Mouse (Mus musculus): Measurements from ENCODE around the gene Zfp747. TPM values are rescaled to one million over a fixed set of nuclear protein-coding genes. Genes with fewer than 3 reads are reported as not detected.

The Zfp747 gene
- total and polyA plus RNA-seq, 2 experiments from 2014 or later, result 4.5 to 10.0 TPM

- TF ChIP-seq CTCF (IDR thresholded peaks at IDR 0.05; ENCODE audit: low read depth), result no peak
- no peak for DNase-seq (ENCODE audit: low spot score)
- ATAC-seq, result no peak
- H3K9ac ChIP-seq (replicated peaks; ENCODE audit: low read length), result no peak overlapping the region
- no peaks in the 10 kb centered on the region for H3K27me3 ChIP-seq (ENCODE audit: insufficient read depth, low read length)
- no peak overlapping the region for H3K27ac ChIP-seq
- no peaks in the 10 kb centered on the region for H3K4me1 ChIP-seq (ENCODE audit: insufficient read depth, low read length)
- 98% methylated on average over 8 of the region's 8 CpGs for WGBS
- H3K36me3 ChIP-seq (ENCODE audit: insufficient read depth, low read length), result peaks cover 17% of the 10 kb centered on the region; the same call in 1 of the 2 replicates
- no peak overlapping the region for H3K4me2 ChIP-seq (ENCODE audit: low read depth, low read length)
- H3K4me3 ChIP-seq (ENCODE audit: low read length), result no peak overlapping the region
- H3K9me3 ChIP-seq (ENCODE audit: low read length), result no peaks in the 10 kb centered on the region
Observed at GRCm38 (mm10) chr7:127341356-127341755, 34.5 kb downstream of the Zfp747 start.

DNA sequence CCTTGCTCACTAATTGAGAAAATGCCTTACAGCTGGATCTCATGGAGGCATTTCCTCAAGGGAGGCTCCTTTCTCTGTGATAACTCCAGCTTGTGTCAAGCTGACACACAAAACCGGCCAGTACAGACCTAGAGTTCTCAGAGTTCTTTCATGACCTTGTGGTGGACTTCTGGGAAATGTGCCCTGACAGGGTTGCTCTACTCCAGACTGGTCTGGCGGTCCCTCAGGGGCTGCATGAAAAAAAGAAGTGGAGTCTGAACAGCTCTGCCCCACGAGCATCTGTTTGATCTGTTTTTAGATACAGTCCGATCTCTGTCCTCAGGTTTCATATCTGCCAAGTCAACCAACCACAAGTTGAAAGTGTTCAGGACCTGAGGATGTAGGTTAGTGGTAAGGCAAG is 38.2 kb downstream of the Zfp747 start:
- no peaks in the 10 kb centered on the region for H3K4me1 ChIP-seq (ENCODE audit: insufficient read depth, low read length)
- H3K4me3 ChIP-seq (ENCODE audit: low read length), result no peak overlapping the region
- no peak for TF ChIP-seq CTCF (IDR thresholded peaks at IDR 0.05; ENCODE audit: low read depth)
- WGBS, result 76% methylated on average over 4 of the region's 4 CpGs
- H3K27me3 ChIP-seq (ENCODE audit: insufficient read depth, low read length), result no peaks in the 10 kb centered on the region
- H3K4me2 ChIP-seq (ENCODE audit: low read depth, low read length), result no peak overlapping the region
- 0 out of 2 replicates have a peak, but pooled peaks cover 3% of the 10 kb centered on the region for H3K36me3 ChIP-seq (ENCODE audit: insufficient read depth, low read length)
- no peak overlapping the region for H3K27ac ChIP-seq
- H3K9ac ChIP-seq (replicated peaks; ENCODE audit: low read length), result no peak overlapping the region
- ATAC-seq, result no peak
- no peak for DNase-seq (ENCODE audit: low spot score)
- no peaks in the 10 kb centered on the region for H3K9me3 ChIP-seq (ENCODE audit: low read length)

DNA sequence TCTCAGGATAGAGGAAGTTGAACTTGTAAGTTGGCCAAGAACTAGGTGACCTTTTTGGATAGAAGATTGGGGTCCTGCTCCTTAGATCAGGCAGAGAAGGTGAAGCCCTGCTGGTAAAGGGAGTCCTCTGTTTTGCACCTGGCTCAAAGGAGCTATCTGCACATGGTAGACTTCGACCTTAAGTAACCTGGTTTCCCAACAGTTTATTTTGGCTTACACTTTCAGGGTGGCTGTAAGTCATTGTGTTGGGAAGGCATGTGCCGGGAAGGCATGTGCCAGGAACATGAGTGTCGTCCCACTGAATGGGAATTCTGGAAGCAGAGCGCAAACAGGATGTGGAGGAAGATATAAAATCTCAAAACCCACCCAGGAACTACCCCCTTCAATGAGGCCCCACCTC is 40.2 kb downstream of the Zfp747 start:
- no peak for DNase-seq (ENCODE audit: low spot score)
- H3K4me1 ChIP-seq (ENCODE audit: insufficient read depth, low read length), result no peaks in the 10 kb centered on the region
- ATAC-seq, result no peak
- no peak for TF ChIP-seq CTCF (IDR thresholded peaks at IDR 0.05; ENCODE audit: low read depth)
- H3K4me3 ChIP-seq (ENCODE audit: low read length), result no peak overlapping the region
- H3K9me3 ChIP-seq (ENCODE audit: low read length), result no peaks in the 10 kb centered on the region
- WGBS, result 91% methylated on average over 4 of the region's 4 CpGs
- H3K9ac ChIP-seq (replicated peaks; ENCODE audit: low read length), result no peak overlapping the region
- H3K4me2 ChIP-seq (ENCODE audit: low read depth, low read length), result no peak overlapping the region
- no peaks in the 10 kb centered on the region for H3K27me3 ChIP-seq (ENCODE audit: insufficient read depth, low read length)
- no peaks in the 10 kb centered on the region for H3K36me3 ChIP-seq (ENCODE audit: insufficient read depth, low read length)
- no peak overlapping the region for H3K27ac ChIP-seq

- Histone ChIP-seq H3K4me2 (ENCODE audit: low read depth, low read length) (no peak overlapping the region), H3K9ac (replicated peaks; ENCODE audit: low read length) (no peak overlapping the region), H3K9me3 (ENCODE audit: low read length) (no peaks in the 10 kb centered on the region), H3K4me1 (ENCODE audit: insufficient read depth, low read length) (no peaks in the 10 kb centered on the region), H3K27me3 (ENCODE audit: insufficient read depth, low read length) (no peaks in the 10 kb centered on the region), H3K4me3 (ENCODE audit: low read length) (no peak overlapping the region), H3K36me3 (ENCODE audit: insufficient read depth, low read length) (no peaks in the 10 kb centered on the region), H3K27ac (no peak overlapping the region)
- TF ChIP-seq CTCF (IDR thresholded peaks at IDR 0.05; ENCODE audit: low read depth), result no peak
- WGBS, result 78% methylated on average over 6 of the region's 6 CpGs
- no peak for ATAC-seq
- DNase-seq (ENCODE audit: low spot score), result no peak
Observed at GRCm38 (mm10) chr7:127333240-127333639, 42.6 kb downstream of the Zfp747 start.

DNA sequence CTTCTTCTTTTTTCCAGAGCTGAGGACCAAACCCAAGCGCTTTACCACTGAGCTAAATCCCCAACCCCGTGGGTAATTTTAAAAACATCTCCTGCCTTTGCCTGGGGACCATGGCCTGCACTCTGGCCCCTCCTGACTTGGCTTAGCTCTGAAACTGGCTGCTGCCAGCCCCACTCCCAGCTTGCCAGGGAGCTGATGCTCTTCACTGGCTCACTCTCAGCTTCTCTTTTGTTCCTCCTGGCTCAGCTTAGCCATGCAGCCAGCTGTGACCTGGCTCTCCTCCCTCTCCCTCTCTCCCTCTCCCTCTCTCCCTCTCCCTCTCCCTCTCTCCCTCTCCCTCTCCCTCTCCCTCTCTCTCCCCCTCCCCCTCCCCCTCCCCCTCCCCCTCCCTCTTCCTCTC is 49.2 kb downstream of the Zfp747 start:
- no peaks in the 10 kb centered on the region for H3K27me3 ChIP-seq (ENCODE audit: insufficient read depth, low read length)
- DNase-seq (ENCODE audit: low spot score) (peak; percentile 83), ATAC-seq (peak; percentile 92)
- no peak for TF ChIP-seq CTCF (IDR thresholded peaks at IDR 0.05; ENCODE audit: low read depth)
- no peak overlapping the region for H3K9ac ChIP-seq (replicated peaks; ENCODE audit: low read length)
- H3K9me3 ChIP-seq (ENCODE audit: low read length), result no peaks in the 10 kb centered on the region
- H3K27ac ChIP-seq, result no peak overlapping the region
- no peaks in the 10 kb centered on the region for H3K36me3 ChIP-seq (ENCODE audit: insufficient read depth, low read length)
- H3K4me3 ChIP-seq (ENCODE audit: low read length), result no peak overlapping the region
- H3K4me1 ChIP-seq (ENCODE audit: insufficient read depth, low read length), result no peaks in the 10 kb centered on the region
- no peak overlapping the region for H3K4me2 ChIP-seq (ENCODE audit: low read depth, low read length)
- WGBS, result 42% methylated on average over 2 of the region's 2 CpGs

DNA sequence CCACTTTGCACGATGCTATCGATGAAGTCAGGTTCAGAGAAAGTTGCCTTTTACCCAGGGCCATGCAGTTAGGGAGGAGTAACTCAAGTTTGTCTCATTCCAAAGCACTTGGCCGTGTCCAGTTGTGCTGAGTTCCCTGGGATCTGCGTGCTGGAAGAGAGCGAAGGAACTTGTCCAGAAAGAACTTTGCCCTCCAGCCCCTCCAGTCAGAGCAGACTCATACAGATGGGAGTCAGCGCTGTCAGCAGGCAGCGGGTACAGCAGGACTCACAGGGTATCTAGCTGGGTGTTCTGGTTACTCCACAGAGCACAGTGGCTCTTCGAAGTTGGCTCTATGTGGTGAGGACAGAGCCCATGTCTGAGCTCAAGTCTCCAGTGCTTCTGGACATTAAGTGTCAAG is 50.3 kb downstream of the Zfp747 start:
- 86% methylated on average over 8 of the region's 8 CpGs for WGBS
- H3K9ac ChIP-seq (replicated peaks; ENCODE audit: low read length), result no peak overlapping the region
- H3K4me3 ChIP-seq (ENCODE audit: low read length), result no peak overlapping the region
- no peak overlapping the region for H3K4me2 ChIP-seq (ENCODE audit: low read depth, low read length)
- DNase-seq (ENCODE audit: low spot score) (no peak), ATAC-seq (no peak)
- H3K9me3 ChIP-seq (ENCODE audit: low read length), result no peaks in the 10 kb centered on the region
- no peaks in the 10 kb centered on the region for H3K27me3 ChIP-seq (ENCODE audit: insufficient read depth, low read length)
- no peaks in the 10 kb centered on the region for H3K36me3 ChIP-seq (ENCODE audit: insufficient read depth, low read length)
- no peak overlapping the region for H3K27ac ChIP-seq
- no peaks in the 10 kb centered on the region for H3K4me1 ChIP-seq (ENCODE audit: insufficient read depth, low read length)
- TF ChIP-seq CTCF (IDR thresholded peaks at IDR 0.05; ENCODE audit: low read depth), result no peak

DNA sequence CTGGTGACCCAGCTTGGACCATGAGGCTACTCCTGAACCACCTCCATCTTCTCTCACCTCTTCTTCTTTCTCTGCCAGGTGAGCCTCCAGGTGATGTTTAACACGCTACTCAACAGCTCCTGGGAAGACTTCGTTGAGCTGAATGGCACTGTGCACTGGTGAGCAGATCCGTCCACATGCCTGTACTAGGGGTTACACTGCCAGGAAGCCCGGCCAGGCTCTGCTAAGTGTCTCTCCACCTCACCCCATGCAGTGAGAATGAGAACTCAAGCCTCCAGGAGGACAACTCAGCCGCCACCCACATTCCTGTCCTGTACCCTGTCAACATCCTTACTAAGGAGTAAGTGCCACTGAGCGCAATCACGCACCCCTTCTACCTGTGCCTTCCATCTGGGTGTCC is 50.9 kb downstream of the Zfp747 start:
- H3K36me3 ChIP-seq (ENCODE audit: insufficient read depth, low read length), result no peaks in the 10 kb centered on the region
- DNase-seq (ENCODE audit: low spot score) (no peak), ATAC-seq (no peak)
- H3K27me3 ChIP-seq (ENCODE audit: insufficient read depth, low read length), result no peaks in the 10 kb centered on the region
- no peak overlapping the region for H3K4me3 ChIP-seq (ENCODE audit: low read length)
- no peak overlapping the region for H3K27ac ChIP-seq
- TF ChIP-seq CTCF (IDR thresholded peaks at IDR 0.05; ENCODE audit: low read depth), result no peak
- no peak overlapping the region for H3K9ac ChIP-seq (replicated peaks; ENCODE audit: low read length)
- no peaks in the 10 kb centered on the region for H3K9me3 ChIP-seq (ENCODE audit: low read length)
- H3K4me1 ChIP-seq (ENCODE audit: insufficient read depth, low read length), result no peaks in the 10 kb centered on the region
- WGBS, result 89% methylated on average over 7 of the region's 7 CpGs
- H3K4me2 ChIP-seq (ENCODE audit: low read depth, low read length), result no peak overlapping the region

Other genes starting within 250 kb of the Zfp747 start
- 0.11 and 0.21 TPM in 2 replicates for gene Spn, start 238.2 kb downstream of the Zfp747 start, total RNA-seq (2014; rRNA removed)
- 0.05 and 0.09 TPM in 2 replicates for gene Spn, start 238.2 kb downstream of the Zfp747 start, polyA plus RNA-seq (2015; fragmentation: Nextera tagmentation; extraction: Ambion mirVana)
- gene Cd2bp2, start 180.0 kb downstream of the Zfp747 start, total RNA-seq (2014; rRNA removed), result 59.7 and 75.0 TPM in 2 replicates
- gene Cd2bp2, start 180.0 kb downstream of the Zfp747 start, polyA plus RNA-seq (2015; fragmentation: Nextera tagmentation; extraction: Ambion mirVana), result 57.0 and 62.3 TPM in 2 replicates
- gene Tbc1d10b, start 167.6 kb downstream of the Zfp747 start, total RNA-seq (2014; rRNA removed), result 68.6 and 69.4 TPM in 2 replicates
- 25.4 and 28.1 TPM in 2 replicates for gene Tbc1d10b, start 167.6 kb downstream of the Zfp747 start, polyA plus RNA-seq (2015; fragmentation: Nextera tagmentation; extraction: Ambion mirVana)
- gene Mylpf, start 167.2 kb downstream of the Zfp747 start, total RNA-seq (2014; rRNA removed), result 15.5 TPM in 1 of 2 replicates, not detected in the other
- gene Mylpf, start 167.2 kb downstream of the Zfp747 start, polyA plus RNA-seq (2015; fragmentation: Nextera tagmentation; extraction: Ambion mirVana), result 3.0 and 3.1 TPM in 2 replicates
- gene Zfp553, start 143.0 kb downstream of the Zfp747 start, total RNA-seq (2014; rRNA removed), result 41.0 and 43.3 TPM in 2 replicates
- 31.7 and 33.9 TPM in 2 replicates for gene Zfp553, start 143.0 kb downstream of the Zfp747 start, polyA plus RNA-seq (2015; fragmentation: Nextera tagmentation; extraction: Ambion mirVana)
- gene Sept1, start 142.9 kb downstream of the Zfp747 start, total RNA-seq (2014; rRNA removed), result 4.6 and 5.0 TPM in 2 replicates
- gene Sept1, start 142.9 kb downstream of the Zfp747 start, polyA plus RNA-seq (2015; fragmentation: Nextera tagmentation; extraction: Ambion mirVana), result 3.8 and 5.2 TPM in 2 replicates
- 101 and 108 TPM in 2 replicates for gene Zfp771, start 131.8 kb downstream of the Zfp747 start, total RNA-seq (2014; rRNA removed)
- 89.0 and 89.2 TPM in 2 replicates for gene Zfp771, start 131.8 kb downstream of the Zfp747 start, polyA plus RNA-seq (2015; fragmentation: Nextera tagmentation; extraction: Ambion mirVana)
- gene Dctpp1, start 115.3 kb downstream of the Zfp747 start, total RNA-seq (2014; rRNA removed), result 94.1 and 102 TPM in 2 replicates
- 112 and 119 TPM in 2 replicates for gene Dctpp1, start 115.3 kb downstream of the Zfp747 start, polyA plus RNA-seq (2015; fragmentation: Nextera tagmentation; extraction: Ambion mirVana)
- gene Sephs2, start 102.0 kb downstream of the Zfp747 start, total RNA-seq (2014; rRNA removed), result 80.3 and 83.2 TPM in 2 replicates
- gene Sephs2, start 102.0 kb downstream of the Zfp747 start, polyA plus RNA-seq (2015; fragmentation: Nextera tagmentation; extraction: Ambion mirVana), result 79.9 and 83.9 TPM in 2 replicates
- 0.11 TPM in 1 of 2 replicates, not detected in the other for gene Itgal, start 79.8 kb downstream of the Zfp747 start, total RNA-seq (2014; rRNA removed)
- 0.10 and 0.26 TPM in 2 replicates for gene Itgal, start 79.8 kb downstream of the Zfp747 start, polyA plus RNA-seq (2015; fragmentation: Nextera tagmentation; extraction: Ambion mirVana)
- gene Zfp768, start 30.5 kb downstream of the Zfp747 start, total RNA-seq (2014; rRNA removed), result 47.7 and 53.6 TPM in 2 replicates
- gene Zfp768, start 30.5 kb downstream of the Zfp747 start, polyA plus RNA-seq (2015; fragmentation: Nextera tagmentation; extraction: Ambion mirVana), result 13.4 and 15.7 TPM in 2 replicates
- gene 9130019O22Rik, start 11.1 kb upstream of the Zfp747 start, total RNA-seq (2014; rRNA removed), result 2.7 and 5.5 TPM in 2 replicates
- gene 9130019O22Rik, start 11.1 kb upstream of the Zfp747 start, polyA plus RNA-seq (2015; fragmentation: Nextera tagmentation; extraction: Ambion mirVana), result 1.2 and 1.8 TPM in 2 replicates
- gene E430018J23Rik, start 17.6 kb upstream of the Zfp747 start, total RNA-seq (2014; rRNA removed), result 13.8 and 15.5 TPM in 2 replicates
- 1.8 and 2.2 TPM in 2 replicates for gene E430018J23Rik, start 17.6 kb upstream of the Zfp747 start, polyA plus RNA-seq (2015; fragmentation: Nextera tagmentation; extraction: Ambion mirVana)
- gene Zfp764, start 30.8 kb upstream of the Zfp747 start, total RNA-seq (2014; rRNA removed), result 4.0 and 5.0 TPM in 2 replicates
- gene Zfp764, start 30.8 kb upstream of the Zfp747 start, polyA plus RNA-seq (2015; fragmentation: Nextera tagmentation; extraction: Ambion mirVana), result 2.7 and 3.0 TPM in 2 replicates
- gene Zfp688, start 46.0 kb upstream of the Zfp747 start, total RNA-seq (2014; rRNA removed), result 15.0 and 22.1 TPM in 2 replicates
- 31.7 and 33.2 TPM in 2 replicates for gene Zfp688, start 46.0 kb upstream of the Zfp747 start, polyA plus RNA-seq (2015; fragmentation: Nextera tagmentation; extraction: Ambion mirVana)
- 8.6 and 9.4 TPM in 2 replicates for gene Zfp689, start 73.1 kb upstream of the Zfp747 start, total RNA-seq (2014; rRNA removed)
- 7.7 and 7.9 TPM in 2 replicates for gene Zfp689, start 73.1 kb upstream of the Zfp747 start, polyA plus RNA-seq (2015; fragmentation: Nextera tagmentation; extraction: Ambion mirVana)
- 57.2 and 58.5 TPM in 2 replicates for gene Prr14, start 83.6 kb upstream of the Zfp747 start, total RNA-seq (2014; rRNA removed)
- gene Prr14, start 83.6 kb upstream of the Zfp747 start, polyA plus RNA-seq (2015; fragmentation: Nextera tagmentation; extraction: Ambion mirVana), result 27.0 and 31.4 TPM in 2 replicates
- 36.6 and 40.7 TPM in 2 replicates for gene Fbrs, start 103.1 kb upstream of the Zfp747 start, total RNA-seq (2014; rRNA removed)
- 10.4 and 12.1 TPM in 2 replicates for gene Fbrs, start 103.1 kb upstream of the Zfp747 start, polyA plus RNA-seq (2015; fragmentation: Nextera tagmentation; extraction: Ambion mirVana)
- gene Srcap, start 135.9 kb upstream of the Zfp747 start, total RNA-seq (2014; rRNA removed), result 49.0 and 174 TPM in 2 replicates
- gene Srcap, start 135.9 kb upstream of the Zfp747 start, polyA plus RNA-seq (2015; fragmentation: Nextera tagmentation; extraction: Ambion mirVana), result 29.4 and 29.7 TPM in 2 replicates
- 18.9 and 27.6 TPM in 2 replicates for gene Gm42715, start 143.5 kb upstream of the Zfp747 start, total RNA-seq (2014; rRNA removed)
- 11.1 and 11.2 TPM in 2 replicates for gene Gm42715, start 143.5 kb upstream of the Zfp747 start, polyA plus RNA-seq (2015; fragmentation: Nextera tagmentation; extraction: Ambion mirVana)
- 5.7 and 20.5 TPM in 2 replicates for gene Tmem265, start 185.3 kb upstream of the Zfp747 start, total RNA-seq (2014; rRNA removed)
- gene Tmem265, start 185.3 kb upstream of the Zfp747 start, polyA plus RNA-seq (2015; fragmentation: Nextera tagmentation; extraction: Ambion mirVana), result 7.1 and 9.2 TPM in 2 replicates
- gene Phkg2, start 197.3 kb upstream of the Zfp747 start, total RNA-seq (2014; rRNA removed), result 63.1 and 71.4 TPM in 2 replicates
- gene Phkg2, start 197.3 kb upstream of the Zfp747 start, polyA plus RNA-seq (2015; fragmentation: Nextera tagmentation; extraction: Ambion mirVana), result 58.2 and 65.0 TPM in 2 replicates
- gene Ccdc189, start 212.5 kb upstream of the Zfp747 start, total RNA-seq (2014; rRNA removed), result 9.0 and 10.9 TPM in 2 replicates
- 9.2 and 11.2 TPM in 2 replicates for gene Ccdc189, start 212.5 kb upstream of the Zfp747 start, polyA plus RNA-seq (2015; fragmentation: Nextera tagmentation; extraction: Ambion mirVana)
- gene Rnf40, start 212.7 kb upstream of the Zfp747 start, total RNA-seq (2014; rRNA removed), result 33.6 and 34.6 TPM in 2 replicates
- 35.6 and 36.2 TPM in 2 replicates for gene Rnf40, start 212.7 kb upstream of the Zfp747 start, polyA plus RNA-seq (2015; fragmentation: Nextera tagmentation; extraction: Ambion mirVana)
- 36.2 and 40.0 TPM in 2 replicates for gene Zfp629, start 239.7 kb upstream of the Zfp747 start, total RNA-seq (2014; rRNA removed)
- gene Zfp629, start 239.7 kb upstream of the Zfp747 start, polyA plus RNA-seq (2015; fragmentation: Nextera tagmentation; extraction: Ambion mirVana), result 12.1 and 12.3 TPM in 2 replicates